In genomic region chr5:136246452-136246838, GRCm38 (mm10) we compare ENCODE assay signal across 8 mouse cellular contexts. TPM values are rescaled to one million over a fixed set of nuclear protein-coding genes. Genes with fewer than 3 reads are reported as not detected.
DNase-seq lines count a peak whose midpoint lies in the region; ATAC-seq lines count a peak whose summit lies in the region.

Gene Sh2b2 (minus strand): TSS chr5:136246556.

- peak within 1 kb of the TSS; percentile 84 for H3K4me2 ChIP-seq in hindbrain, embryonic 12.5 days (replicated peaks)
- peak within 1 kb of the TSS; percentile 90 for H3K4me2 ChIP-seq in midbrain, embryonic 11.5 days

- peaks cover 4% of the 10 kb centered on the region; the same call in 1 of the 2 replicates for H3K27me3 ChIP-seq in hindbrain, embryonic 12.5 days
- H3K27me3 ChIP-seq in midbrain, embryonic 11.5 days (ENCODE audit: control insufficient read depth, insufficient read depth, low read length), result no peaks in the 10 kb centered on the region

- H3K9ac ChIP-seq in hindbrain, embryonic 12.5 days, result peak within 1 kb of the TSS; percentile 23; the same call in 1 of the 2 replicates
- peak within 1 kb of the TSS; percentile 65 for H3K9ac ChIP-seq in midbrain, embryonic 11.5 days (ENCODE audit: low read length)

- intact Hi-C loops in left cerebral cortex, postnatal 10 days (cut with DNase I), result no loop called here
- intact Hi-C loops in left cerebral cortex, postnatal 36 days (cut with DNase I), result no loop called here

- no peak for ATAC-seq in hindbrain, embryonic 12.5 days (ENCODE audit: low FRiP score)
- ATAC-seq in midbrain, embryonic 11.5 days (ENCODE audit: low FRiP score), result no peak

- H3K27ac ChIP-seq in hindbrain, embryonic 12.5 days, result peak within 1 kb of the TSS; percentile 92
- H3K27ac ChIP-seq in midbrain, embryonic 11.5 days (ENCODE audit: low read depth, low read length), result 0 out of 2 replicates have a peak within 1 kb of the TSS, but pooled peaks have one; percentile 72

- WGBS in hindbrain, embryonic 12.5 days, result 82% methylated on average over 2 of the region's 2 CpGs
- WGBS in midbrain, embryonic 11.5 days, result 82% methylated on average over 2 of the region's 2 CpGs

- 0 out of 2 replicates have a peak, but pooled peaks cover 10% of the 10 kb centered on the region for H3K36me3 ChIP-seq in hindbrain, embryonic 12.5 days
- H3K36me3 ChIP-seq in midbrain, embryonic 11.5 days (ENCODE audit: control insufficient read depth, insufficient read depth, low read length), result 0 out of 2 replicates have a peak, but pooled peaks cover 3% of the 10 kb centered on the region

- no peaks in the 10 kb centered on the region for H3K9me3 ChIP-seq in hindbrain, embryonic 12.5 days (replicated peaks)
- no peaks in the 10 kb centered on the region for H3K9me3 ChIP-seq in midbrain, embryonic 11.5 days (ENCODE audit: control insufficient read depth, low read length)

- H3K4me3 ChIP-seq in hindbrain, embryonic 12.5 days, result peak within 1 kb of the TSS; percentile 90
- H3K4me3 ChIP-seq in midbrain, embryonic 11.5 days (ENCODE audit: low read depth, low read length), result peak within 1 kb of the TSS; percentile 79

- DNase-seq in left cerebral cortex, postnatal 10 days (ENCODE audit: extremely low spot score in 1 of 2, low spot score in 2 of 2), result no peak
- DNase-seq in left cerebral cortex, adult 8-10 months (ENCODE audit: low spot score in 2 of 2), result no peak
- DNase-seq in c-Kit-positive CD71-negative TER-119-negative erythroid progenitor cells, embryonic 14.5 days (ENCODE audit: low read depth), result peak; percentile 29
- DNase-seq in midbrain, embryonic 11.5 days (ENCODE audit: low spot score, missing footprints), result no peak
- DNase-seq in urinary bladder, adult 2 months (ENCODE audit: low spot score), result no peak
- no peak for DNase-seq in right cerebral cortex, postnatal 4 days
- DNase-seq in left cerebral cortex, postnatal 36 days (ENCODE audit: low spot score in 2 of 2), result no peak

- H3K4me1 ChIP-seq in hindbrain, embryonic 12.5 days, result peaks cover 30% of the 10 kb centered on the region
- H3K4me1 ChIP-seq in midbrain, embryonic 11.5 days (ENCODE audit: control insufficient read depth, insufficient read depth, low read length), result peaks cover 9% of the 10 kb centered on the region; the same call in 1 of the 2 replicates

RNA-seq across cellular contexts. Expression of gene Sh2b2, which starts in this region (rescaled TPM):
- total RNA-seq in left cerebral cortex, postnatal 10 days (2021), result 10 to 100 TPM; 13.4 to 16.3 TPM
- 1 to 10 TPM; 5.3 to 7.5 (median 6.7) TPM for total RNA-seq in left cerebral cortex, adult 8-10 months (2022)
- polyA plus RNA-seq in hindbrain, embryonic 12.5 days (2016; fragmentation: Nextera tagmentation; extraction: Ambion mirVana), result 20.3 and 23.3 TPM in 2 replicates
- 8.7 and 11.8 TPM in 2 replicates for polyA plus RNA-seq in midbrain, embryonic 11.5 days (2014; fragmentation: Nextera tagmentation; extraction: Ambion mirVana)
- polyA plus RNA-seq in urinary bladder, adult 2 months (2012; rRNA removed), result 1.8 and 2.2 TPM in 2 replicates
- total RNA-seq in left cerebral cortex, postnatal 36 days (2021), result 1 to 10 TPM; 8.0 to 9.7 TPM
